Mouse (Mus musculus) cortical plate, adult 2 months (tissue): ENCODE measurements at regions not wholly inside any gene's neighbourhood (a gene's known extent, or its start where the extent isn't known, plus 50 kb on each side); places are given as distances from the start of the nearest gene placed in this dataset.

Experiments
- CTCF ChIP-seq: fragments of 200-500 bp; IDR thresholded peaks from 2 replicates; pipeline ENCODE4 v1.5.1; 2011; ENCODE audit warnings: mild to moderate bottlenecking, control low read depth, low read length; ENCODE audit not compliant: insufficient read depth; ENCODE audit errors: extremely low read depth
- POLR2A ChIP-seq: fragments of 200-500 bp; IDR thresholded peaks from 2 replicates; pipeline ENCODE4 v1.6.1; 2011; ENCODE audit warnings: mild to moderate bottlenecking, low read length, control low read depth; ENCODE audit not compliant: insufficient read depth; ENCODE audit errors: extremely low read depth

DNA sequence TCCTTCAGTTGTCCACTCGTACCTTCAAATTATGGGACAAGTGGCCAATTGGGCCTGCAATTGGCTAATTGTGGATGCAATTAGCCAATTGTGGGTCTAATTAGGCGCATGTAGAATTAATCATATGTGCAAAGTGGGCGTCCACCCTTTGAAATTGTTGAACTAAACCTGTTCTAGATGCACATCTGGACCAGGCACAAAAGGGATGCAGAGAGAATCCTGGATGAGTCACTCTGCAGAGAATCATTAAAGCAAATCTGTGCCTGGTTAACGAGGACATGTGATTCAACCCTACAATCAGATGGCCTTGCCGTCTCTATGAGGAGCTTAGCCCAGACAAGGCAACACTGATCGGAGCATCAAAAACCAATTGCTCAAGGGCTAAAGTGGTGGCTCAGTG, 393.0 kb upstream of the 3110018I06Rik start:
- no peak for TF ChIP-seq POLR2A
- TF ChIP-seq CTCF = no peak
